Mouse (Mus musculus) kidney, adult 8-10 months (tissue): ENCODE measurements around the gene Dut.

Experiments
- DNase-seq, 2 experiments: peaks; one replicate each; pipeline ENCODE4 v3.0.0; 2022

Gene Dut

GRCm38 (mm10) chr2:125305671-125306070 is 58.7 kb downstream of the Dut start:
- no peak for DNase-seq
